Mouse (Mus musculus): ENCODE measurements around the gene Rhbdd1.

DNA sequence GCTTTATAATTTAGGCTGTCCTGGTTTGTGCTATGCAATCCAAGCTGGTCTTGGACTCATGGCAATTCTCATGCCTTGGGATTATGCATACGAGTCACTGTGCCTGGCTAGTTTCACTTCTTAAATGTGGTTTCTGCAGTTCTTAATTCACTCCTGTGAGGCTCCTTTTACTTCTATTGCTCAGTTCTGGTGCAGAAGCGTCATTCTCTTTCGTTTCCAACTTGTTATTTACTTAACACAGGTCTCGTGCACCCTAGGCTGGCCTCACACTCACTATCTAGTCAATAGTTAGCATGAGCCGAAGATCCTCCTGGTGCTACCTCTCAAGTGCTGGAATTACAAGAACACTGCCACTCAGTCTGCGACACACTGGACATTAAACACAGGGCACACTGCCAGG, 152.6 kb downstream of the Rhbdd1 start:
- TF ChIP-seq CTCF (IDR thresholded peaks at IDR 0.05; ENCODE audit: insufficient read depth, low read depth, low read length) (no peak), POLR2A (IDR thresholded peaks at IDR 0.05; ENCODE audit: insufficient read depth, low read depth, low read length) (no peak)
